Mouse (Mus musculus) forebrain, embryonic 16.5 days (tissue): ENCODE measurements around the gene Spin2c. TPM values are rescaled to one million over a fixed set of nuclear protein-coding genes. Genes with fewer than 3 reads are reported as not detected.

Experiments
- ATAC-seq: fragments of 200-750 bp; cut with Nextera tagmentation; 2 replicates; pipeline ENCODE4 v1.8.0; 2017; ENCODE audit warnings: mild to moderate bottlenecking, moderate library complexity
- H3K27ac ChIP-seq: fragments of 300-500 bp; sonication (generic); 2 replicates; pipeline ENCODE4 v1.5.1; 2014; ENCODE audit warnings: low read length, control low read depth
- H3K27me3 ChIP-seq: fragments of 300-500 bp; sonication (generic); replicated peaks from 2 replicates; pipeline ENCODE4 v1.6.1; 2014; ENCODE audit warnings: low read length; ENCODE audit not compliant: control insufficient read depth, insufficient read depth
- H3K36me3 ChIP-seq: fragments of 300-500 bp; sonication (generic); 2 replicates; pipeline ENCODE4 v1.6.1; 2014; ENCODE audit not compliant: control insufficient read depth, insufficient read depth
- H3K4me1 ChIP-seq: fragments of 300-500 bp; sonication (generic); replicated peaks from 2 replicates; pipeline ENCODE4 v1.6.1; 2014; ENCODE audit warnings: low read length; ENCODE audit not compliant: control insufficient read depth, insufficient read depth
- H3K4me2 ChIP-seq: fragments of 300-500 bp; sonication (generic); 2 replicates; pipeline ENCODE4 v1.6.1; 2014; ENCODE audit warnings: mild to moderate bottlenecking, low read length, control low read depth
- H3K4me3 ChIP-seq: fragments of 300-500 bp; sonication (generic); replicated peaks from 2 replicates; pipeline ENCODE4 v1.5.1; 2014; ENCODE audit warnings: mild to moderate bottlenecking, low read length, control low read depth
- H3K9ac ChIP-seq: fragments of 300-500 bp; sonication (generic); replicated peaks from 2 replicates; pipeline ENCODE4 v1.6.1; 2014; ENCODE audit warnings: low read depth, low read length, control low read depth
- H3K9me3 ChIP-seq: fragments of 300-500 bp; sonication (generic); 2 replicates; pipeline ENCODE4 v1.6.1; 2016; ENCODE audit warnings: low read length; ENCODE audit not compliant: control insufficient read depth
- WGBS: fragments of 180-500 bp; shearing (Covaris S2); extraction: QIAGEN DNeasy Blood & Tissue Kit; methylation state at CpG from one replicate; pipeline ENCODE4 v1.1.7; 2014; 5-methylcytosine and 5-hydroxymethylcytosine counted together
- polyA plus RNA-seq: library from polyadenylated mRNA; unstranded; fragments of >200 nt; fragmentation: Nextera tagmentation; extraction: Ambion mirVana; gene quantifications from 2 replicates; pipeline ENCODE4 v1.2.1, GENCODE M21; 2015

The Spin2c gene
- 23.0 and 24.9 TPM in 2 replicates for polyA plus RNA-seq

DNA sequence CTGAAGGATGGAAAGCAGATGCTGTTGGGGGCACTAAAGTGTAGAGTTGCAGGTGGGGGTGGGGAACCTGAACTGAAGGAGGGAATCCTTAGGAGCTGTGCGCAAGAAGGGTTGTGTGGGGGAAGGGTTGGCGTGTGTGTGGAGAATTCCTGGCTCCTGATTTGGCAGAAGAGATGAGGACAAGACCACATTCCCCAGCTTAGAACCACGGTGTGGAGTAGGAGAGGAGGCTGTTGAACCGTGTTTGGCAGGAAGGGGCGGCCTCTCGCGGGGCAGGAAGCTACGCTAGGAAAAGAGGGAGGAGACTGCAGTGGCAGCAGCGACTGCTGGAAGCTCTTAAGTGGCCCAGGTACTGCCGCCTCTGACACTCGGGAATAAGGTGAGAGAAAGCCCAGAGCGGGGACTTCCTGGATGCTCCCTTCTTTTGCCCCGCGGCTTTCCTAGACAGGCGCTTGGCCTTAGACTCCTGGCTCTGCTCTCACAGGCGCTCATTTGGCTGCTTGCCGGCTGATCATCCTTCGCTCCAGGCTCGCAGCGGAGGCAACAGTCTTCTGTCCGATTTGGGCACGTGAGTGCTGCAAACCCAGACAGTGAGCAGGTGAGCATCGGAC, at the start of gene Spin2c:
TSS of gene Spin2c (plus strand) at position 275 of the 611 bp plus-strand sequence.
- H3K9me3 ChIP-seq, result no peaks in the 10 kb centered on the region
- H3K4me3 ChIP-seq, result peak within 1 kb of the TSS; percentile 57
- ATAC-seq, result peak; percentile 96
- no peaks in the 10 kb centered on the region for H3K4me1 ChIP-seq
- peak within 1 kb of the TSS; percentile 50 for H3K4me2 ChIP-seq
- no peak within 1 kb of the TSS for H3K27ac ChIP-seq
- H3K36me3 ChIP-seq, result no peaks in the 10 kb centered on the region
- no peaks in the 10 kb centered on the region for H3K27me3 ChIP-seq
- WGBS, result 20% methylated on average over 23 of the region's 23 CpGs
- H3K9ac ChIP-seq, result peak within 1 kb of the TSS; percentile 60

DNA sequence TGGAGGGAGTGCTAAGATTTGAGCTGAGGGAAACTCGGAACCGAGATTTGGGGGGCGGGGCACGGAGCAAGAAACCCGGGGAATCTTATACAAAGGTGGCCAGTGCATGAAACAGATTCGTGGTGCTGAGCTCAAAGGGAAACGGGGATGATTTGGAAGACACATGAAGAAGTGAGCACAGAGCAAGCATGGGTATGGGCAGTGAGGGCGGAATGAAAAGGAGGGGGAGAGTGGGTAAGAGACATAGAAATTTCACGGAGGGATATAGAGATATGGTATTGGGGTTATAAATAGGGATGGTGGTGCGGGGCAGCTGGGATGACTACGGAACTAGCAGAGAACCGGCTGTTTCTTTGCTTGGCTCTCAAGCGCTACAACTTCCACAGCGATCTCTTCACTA, 581 bp downstream of the Spin2c start:
- H3K4me1 ChIP-seq, result no peaks in the 10 kb centered on the region
- peak overlapping the region; percentile 50 for H3K4me2 ChIP-seq
- H3K36me3 ChIP-seq, result no peaks in the 10 kb centered on the region
- no peak overlapping the region for H3K27ac ChIP-seq
- H3K27me3 ChIP-seq, result no peaks in the 10 kb centered on the region
- H3K9ac ChIP-seq, result peak overlapping the region; percentile 60
- H3K4me3 ChIP-seq, result peak overlapping the region; percentile 57
- H3K9me3 ChIP-seq, result no peaks in the 10 kb centered on the region
- WGBS, result 21% methylated on average over 14 of the region's 14 CpGs
- ATAC-seq, result peak; percentile 71

Other genes with a start within 250 kb of the Spin2c start
- gene Kctd12b, start 135.8 kb upstream of the Spin2c start, polyA plus RNA-seq, result 1.7 and 2.5 TPM in 2 replicates
- 97.4 and 113 TPM in 2 replicates for gene Nbdy, start 108.6 kb upstream of the Spin2c start, polyA plus RNA-seq
- gene Samt1, start 180.4 kb downstream of the Spin2c start, polyA plus RNA-seq, result not detected in 2 replicates
- not detected in 2 replicates for gene 4921511M17Rik, start 201.6 kb downstream of the Spin2c start, polyA plus RNA-seq
- gene Gm10057, start 222.8 kb downstream of the Spin2c start, polyA plus RNA-seq, result not detected in 2 replicates